ENCODE assay signal across 28 mouse cellular contexts in genomic region chr5:47714333-47714732, GRCm38 (mm10).
"Had no signal": no experiment of that assay in that cellular context is flagged by ENCODE, and none has a peak within 500 bp of the region (broad histone marks: within the 10 kb centered on the region; RNA-seq: fewer than 3 reads in every experiment).

No protein-coding gene starts in this region.

- H3K27me3 ChIP-seq: heart, embryonic 13.5 days; heart, embryonic 15.5 days; hindbrain, embryonic 13.5 days; hindbrain, embryonic 15.5 days; kidney, embryonic 15.5 days; limb, embryonic 12.5 days; liver, embryonic 13.5 days had no signal

- H3K36me3 ChIP-seq: heart, embryonic 13.5 days; heart, embryonic 15.5 days; hindbrain, embryonic 13.5 days; hindbrain, embryonic 15.5 days; kidney, embryonic 15.5 days; limb, embryonic 12.5 days; liver, embryonic 13.5 days had no signal

- H3K4me3 ChIP-seq: gastrocnemius, adult 2 months; heart, adult 2 months; heart, embryonic 13.5 days; heart, embryonic 15.5 days; hindbrain, embryonic 13.5 days; hindbrain, embryonic 15.5 days; kidney, embryonic 15.5 days; limb, embryonic 12.5 days; liver, embryonic 13.5 days had no signal

- H3K4me1 ChIP-seq: heart, embryonic 13.5 days; heart, embryonic 15.5 days; hindbrain, embryonic 15.5 days; kidney, embryonic 15.5 days; liver, embryonic 13.5 days had no signal

- H3K9ac ChIP-seq: heart, embryonic 13.5 days; heart, embryonic 15.5 days; hindbrain, embryonic 13.5 days; hindbrain, embryonic 15.5 days; kidney, embryonic 15.5 days; limb, embryonic 12.5 days; liver, embryonic 13.5 days had no signal

- H3K27ac ChIP-seq: gastrocnemius, adult 2 months; heart, adult 2 months; heart, embryonic 13.5 days; heart, embryonic 15.5 days; hindbrain, embryonic 13.5 days; hindbrain, embryonic 15.5 days; hindbrain, postnatal 0 days; kidney, embryonic 15.5 days; kidney, postnatal 0 days; limb, embryonic 12.5 days; liver, embryonic 13.5 days had no signal

- ATAC-seq: hindbrain, postnatal 0 days; intestine, embryonic 16.5 days had no signal

- H3K4me2 ChIP-seq: heart, embryonic 11.5 days; heart, embryonic 13.5 days; heart, embryonic 15.5 days; hindbrain, embryonic 13.5 days; hindbrain, embryonic 15.5 days; kidney, embryonic 15.5 days; limb, embryonic 12.5 days; liver, embryonic 11.5 days; liver, embryonic 13.5 days had no signal

- DNase-seq: gastrocnemius, adult 2 months; gastrocnemius, postnatal 10 days; gastrocnemius, postnatal 25 days; heart, adult 11 months; heart, adult 2 months; heart, postnatal 14 days; heart, postnatal 36 days; kidney, adult 11 months; kidney, adult 2 months; kidney, adult 9 months; kidney, postnatal 14 days; kidney, postnatal 36 days; layer of hippocampus, adult 9-11 months; layer of hippocampus, postnatal 36 days; left cerebral cortex, postnatal 4 days; liver; liver, embryonic 13.5 days had no signal

- H3K9me3 ChIP-seq: heart, embryonic 13.5 days; heart, embryonic 15.5 days; hindbrain, embryonic 13.5 days; hindbrain, embryonic 15.5 days; kidney, embryonic 15.5 days; limb, embryonic 12.5 days; liver, embryonic 13.5 days had no signal
